Mouse (Mus musculus) midbrain, embryonic 14.5 days (tissue): Measurements from ENCODE around the gene Clcn5. TPM values are rescaled to one million over a fixed set of nuclear protein-coding genes. Genes with fewer than 3 reads are reported as not detected.
A peak's percentile ranks its signal among the peaks of the same experiment; 100 is the strongest.

Source experiments
- ATAC-seq: fragments of 200-750 bp; cut with Nextera tagmentation; 2 replicates; pipeline ENCODE4 v1.8.0; 2017; ENCODE audit warnings: moderate number of reproducible peaks, moderate library complexity; ENCODE audit not compliant: low FRiP score, low TSS enrichment
- DNase-seq: peaks from one replicate; pipeline ENCODE4 v3.0.0-alpha.2; 2015
- H3K27ac ChIP-seq: fragments of 300-500 bp; sonication (generic); replicated peaks from 2 replicates; pipeline ENCODE4 v1.5.1; 2014; ENCODE audit warnings: mild to moderate bottlenecking, low read depth, low read length, moderate library complexity
- H3K27me3 ChIP-seq: fragments of 300-500 bp; sonication (generic); 2 replicates; pipeline ENCODE4 v1.6.1; 2014; ENCODE audit warnings: low read length, control low read depth, mixed read lengths; ENCODE audit not compliant: control insufficient read depth, insufficient read depth
- H3K36me3 ChIP-seq: fragments of 300-500 bp; sonication (generic); 2 replicates; pipeline ENCODE4 v1.6.1; 2014; ENCODE audit warnings: low read length, control low read depth; ENCODE audit not compliant: control insufficient read depth, insufficient read depth
- H3K4me1 ChIP-seq: fragments of 300-500 bp; sonication (generic); 2 replicates; pipeline ENCODE4 v1.6.1; 2014; ENCODE audit warnings: mild to moderate bottlenecking, antibody characterized with exemption, low read length, control low read depth; ENCODE audit not compliant: control insufficient read depth, insufficient read depth
- H3K4me2 ChIP-seq: fragments of 300-500 bp; sonication (generic); 2 replicates; pipeline ENCODE4 v1.6.1; 2014; ENCODE audit warnings: mild to moderate bottlenecking, low read length, moderate library complexity
- H3K4me3 ChIP-seq: fragments of 300-500 bp; sonication (generic); replicated peaks from 2 replicates; pipeline ENCODE4 v1.5.1; 2014; ENCODE audit warnings: low read depth, low read length
- H3K9ac ChIP-seq: fragments of 300-500 bp; sonication (generic); replicated peaks from 2 replicates; pipeline ENCODE4 v1.6.1; 2014; ENCODE audit warnings: mild to moderate bottlenecking, low read length, moderate library complexity
- H3K9me3 ChIP-seq: fragments of 300-500 bp; sonication (generic); 2 replicates; pipeline ENCODE4 v1.6.1; 2016; ENCODE audit warnings: low read length, control low read depth, mixed read lengths; ENCODE audit not compliant: control insufficient read depth
- WGBS: fragments of 180-500 bp; shearing (Covaris S2); extraction: QIAGEN DNeasy Blood & Tissue Kit; methylation state at CpG from one replicate; pipeline ENCODE4 v1.1.7; 2014; 5-methylcytosine and 5-hydroxymethylcytosine counted together
- polyA plus RNA-seq: library from polyadenylated mRNA; unstranded; fragments of >200 nt; fragmentation: Nextera tagmentation; extraction: Ambion mirVana; gene quantifications from 2 replicates; pipeline ENCODE4 v1.2.1, GENCODE M21; 2014

The Clcn5 gene
- polyA plus RNA-seq, 1 experiment from 2014 or later, result 12.2 TPM

DNA sequence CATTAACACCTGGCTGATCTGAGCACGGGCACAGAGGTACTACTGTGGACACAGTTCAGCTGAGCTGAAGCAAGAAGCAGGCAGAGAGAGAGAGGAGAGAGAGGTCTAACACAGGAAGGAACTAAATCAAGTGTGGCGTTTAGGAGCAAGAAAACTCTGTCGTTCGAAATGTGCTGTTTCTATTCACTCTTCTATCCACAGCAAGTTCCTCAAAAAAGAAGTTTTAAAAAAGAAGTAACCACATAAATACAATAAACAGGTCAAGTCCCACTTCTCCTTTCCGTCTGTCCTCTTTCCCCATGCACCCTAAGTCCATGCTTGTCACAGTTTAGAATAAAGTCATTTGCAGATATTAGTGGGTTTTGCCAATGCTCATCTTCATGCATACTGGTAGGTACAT is 150.4 kb downstream of the Clcn5 start:
- H3K4me3 ChIP-seq, result no peak overlapping the region

DNA sequence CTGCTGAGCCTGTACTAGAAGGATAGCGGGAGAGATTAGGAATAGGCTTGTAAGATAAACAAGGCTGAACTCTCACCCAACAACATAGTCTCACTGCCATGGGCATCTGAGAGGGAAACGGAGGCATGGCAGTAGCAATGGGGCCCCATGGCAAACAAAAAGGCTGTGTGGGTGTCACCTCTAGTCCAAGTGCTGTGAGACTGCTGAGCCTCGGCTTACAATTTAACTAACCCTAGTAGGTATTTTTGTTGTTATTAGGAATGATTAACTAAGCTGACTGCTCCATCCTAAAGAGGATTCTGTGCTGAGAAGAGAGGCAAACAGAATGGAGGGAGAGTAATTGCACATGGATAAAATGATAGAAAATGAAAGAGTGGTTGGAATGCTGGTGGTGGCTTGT is 161.2 kb downstream of the Clcn5 start:
- no peaks in the 10 kb centered on the region for H3K27me3 ChIP-seq
- no peak overlapping the region for H3K9ac ChIP-seq
- H3K9me3 ChIP-seq, result no peaks in the 10 kb centered on the region
- ATAC-seq (no peak), DNase-seq (no peak)
- H3K4me1 ChIP-seq, result no peaks in the 10 kb centered on the region
- no peak overlapping the region for H3K4me3 ChIP-seq
- peaks cover 21% of the 10 kb centered on the region for H3K36me3 ChIP-seq
- H3K27ac ChIP-seq, result no peak overlapping the region
- H3K4me2 ChIP-seq, result no peak overlapping the region
- WGBS, result 96% methylated on average over 3 of the region's 3 CpGs

More for the DNA sequence above, 150.4 kb downstream of the Clcn5 start:
- H3K4me2 ChIP-seq, result no peak overlapping the region
- no peak for ATAC-seq
- no peak overlapping the region for H3K27ac ChIP-seq
- H3K9ac ChIP-seq, result no peak overlapping the region
- H3K36me3 ChIP-seq, result peaks cover 20% of the 10 kb centered on the region; the same call in 1 of the 2 replicates
- H3K9me3 ChIP-seq, result no peaks in the 10 kb centered on the region
- no peaks in the 10 kb centered on the region for H3K4me1 ChIP-seq
- H3K27me3 ChIP-seq, result no peaks in the 10 kb centered on the region
- DNase-seq, result no peak
- 88% methylated on average over 5 of the region's 5 CpGs for WGBS

DNA sequence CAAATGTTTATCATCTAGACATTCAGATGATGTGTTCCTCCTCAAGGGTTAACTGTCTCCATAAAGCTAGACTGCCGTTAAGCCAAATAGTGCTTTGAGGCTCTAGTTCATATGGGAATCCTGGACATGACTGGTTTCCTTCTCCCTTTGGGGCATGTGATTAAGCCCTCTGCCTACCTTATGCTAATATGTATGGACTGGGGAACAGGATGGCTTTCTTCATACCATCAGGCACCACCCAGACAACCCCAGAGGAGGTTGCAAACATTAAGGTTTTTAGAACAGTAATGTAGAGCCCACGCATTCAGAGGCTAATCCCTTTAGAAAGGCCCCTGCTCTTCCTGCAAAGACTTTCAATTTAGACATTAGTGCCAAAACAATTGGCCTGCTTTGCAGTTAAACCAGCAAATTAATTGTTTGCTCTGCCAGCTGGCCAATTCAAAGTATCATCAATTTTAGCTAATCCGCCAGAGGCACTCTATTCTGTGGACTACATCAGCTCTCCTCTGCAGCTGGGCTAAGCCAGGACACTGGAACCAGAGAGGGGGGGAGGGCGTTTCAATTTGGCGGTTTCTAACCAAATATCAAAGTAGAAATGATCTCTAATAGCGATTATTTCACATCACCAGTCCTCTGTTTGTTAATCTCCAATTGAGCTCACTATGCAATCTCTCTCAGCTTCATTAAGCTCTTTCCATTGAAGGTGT is 163.0 kb downstream of the Clcn5 start:
- 38% methylated on average over 6 of the region's 6 CpGs for WGBS
- Histone ChIP-seq H3K4me2 (no peak overlapping the region), H3K27me3 (no peaks in the 10 kb centered on the region), H3K27ac (no peak overlapping the region), H3K9me3 (no peaks in the 10 kb centered on the region), H3K4me3 (no peak overlapping the region), H3K4me1 (no peaks in the 10 kb centered on the region), H3K36me3 (peaks cover 19% of the 10 kb centered on the region), H3K9ac (no peak overlapping the region)
- ATAC-seq, result no peak; the same call in 1 of the 2 replicates
- DNase-seq, result peak; percentile 39

- DNase-seq, result peak; percentile 38
- Histone ChIP-seq H3K9me3 (no peaks in the 10 kb centered on the region), H3K27me3 (no peaks in the 10 kb centered on the region), H3K4me3 (no peak overlapping the region), H3K4me1 (no peaks in the 10 kb centered on the region), H3K9ac (no peak overlapping the region), H3K27ac (no peak overlapping the region), H3K4me2 (no peak overlapping the region), H3K36me3 (no peaks in the 10 kb centered on the region)
- ATAC-seq, result no peak
- 79% methylated on average over 4 of the region's 4 CpGs for WGBS
Observed at GRCm38 (mm10) chrX:7150129-7150528, 169.0 kb downstream of the Clcn5 start.

- DNase-seq (no peak), ATAC-seq (no peak)
- Histone ChIP-seq H3K4me1 (no peaks in the 10 kb centered on the region), H3K9ac (no peak overlapping the region), H3K36me3 (no peaks in the 10 kb centered on the region), H3K4me3 (no peak overlapping the region), H3K4me2 (no peak overlapping the region), H3K9me3 (no peaks in the 10 kb centered on the region), H3K27ac (no peak overlapping the region), H3K27me3 (no peaks in the 10 kb centered on the region)
- 66% methylated on average over 7 of the region's 7 CpGs for WGBS
Observed at GRCm38 (mm10) chrX:7146156-7146555, 173.0 kb downstream of the Clcn5 start.

DNA sequence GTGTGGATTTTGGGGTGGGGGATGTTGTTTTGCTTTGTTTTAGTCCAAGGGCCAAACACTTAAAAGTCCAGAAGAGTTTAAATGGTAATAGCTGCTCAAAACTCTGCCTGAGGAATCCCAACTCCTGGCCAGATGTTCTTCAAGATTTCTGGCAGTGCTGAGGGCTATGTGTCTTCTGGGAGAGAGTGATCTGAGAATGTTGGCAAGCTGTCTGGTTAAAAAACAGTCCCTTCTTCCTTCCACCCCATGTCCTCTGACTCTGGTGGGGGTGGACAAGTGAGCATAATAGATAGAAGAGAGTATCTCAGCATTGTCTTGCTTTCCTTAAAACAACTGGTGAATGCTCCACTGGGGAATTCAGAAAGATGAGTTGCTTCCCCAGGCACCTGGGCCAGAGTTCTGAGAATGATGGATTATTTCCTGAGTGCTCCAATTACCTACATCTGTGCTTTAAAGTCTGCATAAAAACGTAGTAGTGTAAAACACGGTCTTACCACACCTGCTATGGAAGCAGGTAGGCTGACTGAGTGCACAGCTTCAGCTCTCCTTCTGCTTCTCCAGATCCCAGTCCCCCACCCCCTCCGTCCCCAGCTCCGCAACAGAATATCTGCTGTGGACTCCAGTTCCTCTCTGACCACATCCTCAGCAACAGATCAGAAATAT is 197.4 kb downstream of the Clcn5 start:
- no peak overlapping the region for H3K9ac ChIP-seq
- H3K36me3 ChIP-seq, result no peaks in the 10 kb centered on the region
- ATAC-seq (no peak), DNase-seq (no peak)
- no peak overlapping the region for H3K4me3 ChIP-seq
- 81% methylated on average over 4 of the region's 4 CpGs for WGBS
- H3K9me3 ChIP-seq, result no peaks in the 10 kb centered on the region
- no peaks in the 10 kb centered on the region for H3K27me3 ChIP-seq
- no peak overlapping the region for H3K27ac ChIP-seq
- no peaks in the 10 kb centered on the region for H3K4me1 ChIP-seq
- H3K4me2 ChIP-seq, result no peak overlapping the region

- Histone ChIP-seq H3K9ac (no peak overlapping the region), H3K27ac (no peak overlapping the region), H3K9me3 (no peaks in the 10 kb centered on the region), H3K36me3 (no peaks in the 10 kb centered on the region), H3K27me3 (no peaks in the 10 kb centered on the region), H3K4me3 (no peak overlapping the region), H3K4me1 (no peaks in the 10 kb centered on the region), H3K4me2 (no peak overlapping the region)
- DNase-seq, result no peak
- 82% methylated on average over 3 of the region's 3 CpGs for WGBS
- ATAC-seq, result no peak
Observed at GRCm38 (mm10) chrX:7114885-7115284, 204.3 kb downstream of the Clcn5 start.
